Mouse (Mus musculus) heart, adult 2 months (tissue): ENCODE measurements around the gene Elane.

Experiments
- CTCF ChIP-seq: fragments of 200-600 bp; IDR thresholded peaks from 2 replicates; pipeline ENCODE4 v1.8.1; 2022; ENCODE audit warnings: antibody characterized with exemption, mild to moderate bottlenecking, moderate library complexity
- EP300 ChIP-seq: fragments of 200-500 bp; IDR thresholded peaks from 2 replicates; pipeline ENCODE4 v1.6.1; 2011; ENCODE audit warnings: low read depth, low read length, control low read depth; ENCODE audit not compliant: insufficient read depth
- POLR2A ChIP-seq: fragments of 200-500 bp; IDR thresholded peaks from 2 replicates; pipeline ENCODE4 v1.6.1; 2011; ENCODE audit warnings: mild to moderate bottlenecking, low read depth, low read length, control low read depth; ENCODE audit not compliant: insufficient read depth

GRCm38 (mm10) chr10:79932736-79933135 lies 46.7 kb downstream of the Elane start:
- TF ChIP-seq POLR2A = no peak
- peak; percentile 73; the same call in 1 of the 2 replicates for TF ChIP-seq EP300
- TF ChIP-seq CTCF = 0 out of 2 replicates have a peak, but pooled peaks have one; percentile 2
